Comparison of ENCODE assay signal across 23 mouse cellular contexts in genomic region chr13:111234573-111234972, GRCm38 (mm10). TPM values are rescaled to one million over a fixed set of nuclear protein-coding genes. Genes with fewer than 3 reads are reported as not detected.
DNase-seq lines count a peak whose midpoint lies in the region; ATAC-seq and TF ChIP-seq lines count a peak whose summit lies in the region.
"Had no signal": no experiment of that assay in that cellular context is flagged by ENCODE, and none has a peak within 500 bp of the region (broad histone marks: within the 10 kb centered on the region; RNA-seq: fewer than 3 reads in every experiment).

No protein-coding gene starts in this region.

- no peak for ATAC-seq in heart, embryonic 15.5 days (replicated peaks; ENCODE audit: insufficient number of reproducible peaks, insufficient read depth, low FRiP score, low read depth)
- ATAC-seq in stomach, embryonic 16.5 days (ENCODE audit: insufficient read depth, low FRiP score): no peak
- no peak for ATAC-seq in stomach, postnatal 0 days (ENCODE audit: low FRiP score, low TSS enrichment)
- ATAC-seq: activated CD4-positive, CD25-positive, alpha-beta regulatory T cell, adult 4 months; forebrain, embryonic 13.5 days; Patski had no signal

- no peak overlapping the region for H3K4me3 ChIP-seq in heart, embryonic 15.5 days
- no peak overlapping the region for H3K4me3 ChIP-seq in heart, adult 2 months
- no peak overlapping the region for H3K4me3 ChIP-seq in layer of hippocampus, adult 2 months
- H3K4me3 ChIP-seq in stomach, embryonic 16.5 days (replicated peaks; ENCODE audit: low read length): no peak overlapping the region
- no peak overlapping the region for H3K4me3 ChIP-seq in stomach, postnatal 0 days (ENCODE audit: low read depth, low read length)
- H3K4me3 ChIP-seq: forebrain, embryonic 13.5 days; heart, embryonic 10.5 days; neural tube, embryonic 13.5 days had no signal

- no peaks in the 10 kb centered on the region for H3K27me3 ChIP-seq in heart, embryonic 15.5 days
- H3K27me3 ChIP-seq in heart, adult 2 months (ENCODE audit: control insufficient read depth, insufficient read depth, low read length): no peaks in the 10 kb centered on the region
- no peaks in the 10 kb centered on the region for H3K27me3 ChIP-seq in stomach, embryonic 16.5 days (ENCODE audit: control insufficient read depth, insufficient read depth, low read length)
- no peaks in the 10 kb centered on the region for H3K27me3 ChIP-seq in stomach, postnatal 0 days (ENCODE audit: control insufficient read depth, insufficient read depth, low read length)
- H3K27me3 ChIP-seq: forebrain, embryonic 13.5 days; neural tube, embryonic 13.5 days; Patski had no signal

- H3K4me2 ChIP-seq in heart, embryonic 15.5 days: no peak overlapping the region
- H3K4me2 ChIP-seq in stomach, embryonic 16.5 days (ENCODE audit: low read depth, low read length): no peak overlapping the region
- no peak overlapping the region for H3K4me2 ChIP-seq in stomach, postnatal 0 days (replicated peaks; ENCODE audit: low read depth)
- H3K4me2 ChIP-seq: forebrain, embryonic 13.5 days; liver, embryonic 11.5 days; neural tube, embryonic 13.5 days had no signal

- H3K9me3 ChIP-seq in heart, embryonic 15.5 days (replicated peaks): no peaks in the 10 kb centered on the region
- H3K9me3 ChIP-seq in stomach, embryonic 16.5 days (replicated peaks; ENCODE audit: control insufficient read depth, low read length): 0 out of 2 replicates have a peak, but pooled peaks cover 3% of the 10 kb centered on the region
- no peaks in the 10 kb centered on the region for H3K9me3 ChIP-seq in stomach, postnatal 0 days (ENCODE audit: control insufficient read depth, low read length)
- H3K9me3 ChIP-seq: forebrain, embryonic 13.5 days; heart, embryonic 10.5 days; neural tube, embryonic 13.5 days had no signal

- H3K36me3 ChIP-seq in heart, embryonic 15.5 days: no peaks in the 10 kb centered on the region
- H3K36me3 ChIP-seq in heart, adult 2 months (ENCODE audit: control insufficient read depth, insufficient read depth, low read length): no peaks in the 10 kb centered on the region
- H3K36me3 ChIP-seq in stomach, embryonic 16.5 days (ENCODE audit: control insufficient read depth, insufficient read depth, low read length): no peaks in the 10 kb centered on the region
- H3K36me3 ChIP-seq in stomach, postnatal 0 days (ENCODE audit: control insufficient read depth, insufficient read depth, low read length): no peaks in the 10 kb centered on the region
- H3K36me3 ChIP-seq: heart, embryonic 10.5 days; neural tube, embryonic 13.5 days had no signal

- intact Hi-C loops in heart, adult 2 months (cut with DNase I): loop anchor here (10.0 kb wide), 1 partner anchor 360 kb away; no protein-coding TSS in a partner anchor

- 0 out of 2 replicates have a peak, but pooled peaks cover 8% of the 10 kb centered on the region for H3K4me1 ChIP-seq in heart, embryonic 15.5 days (replicated peaks)
- H3K4me1 ChIP-seq in heart, adult 2 months (ENCODE audit: control insufficient read depth, insufficient read depth, low read length): no peaks in the 10 kb centered on the region
- H3K4me1 ChIP-seq in stomach, embryonic 16.5 days (ENCODE audit: control insufficient read depth, insufficient read depth, low read length): peaks cover 12% of the 10 kb centered on the region; the same call in 1 of the 2 replicates
- no peaks in the 10 kb centered on the region for H3K4me1 ChIP-seq in stomach, postnatal 0 days (replicated peaks; ENCODE audit: control insufficient read depth, insufficient read depth)
- H3K4me1 ChIP-seq: neural tube, embryonic 13.5 days had no signal

- H3K27ac ChIP-seq in heart, embryonic 15.5 days: peak overlapping the region; percentile 38; the same call in 1 of the 2 replicates
- no peak overlapping the region for H3K27ac ChIP-seq in heart, adult 2 months
- peak overlapping the region; percentile 87 for H3K27ac ChIP-seq in layer of hippocampus, adult 2 months
- H3K27ac ChIP-seq in stomach, embryonic 16.5 days (ENCODE audit: low read length): peak overlapping the region; percentile 61; the same call in 1 of the 2 replicates
- no peak overlapping the region for H3K27ac ChIP-seq in stomach, postnatal 0 days (replicated peaks)
- H3K27ac ChIP-seq: forebrain, embryonic 13.5 days; heart, embryonic 10.5 days had no signal

- no peak for DNase-seq in heart, adult 2 months
- no peak for DNase-seq in layer of hippocampus, adult 2 months (ENCODE audit: low spot score in 2 of 2)
- DNase-seq in layer of hippocampus, adult 11-12 months (ENCODE audit: low spot score): no peak
- DNase-seq in stomach, postnatal 0 days (ENCODE audit: low spot score): no peak
- no peak for DNase-seq in testis, postnatal 14 days (ENCODE audit: low spot score)
- no peak for DNase-seq in right cerebral cortex, postnatal 36 days (ENCODE audit: low spot score in 2 of 2)
- DNase-seq: adrenal gland, postnatal 36 days; cerebellum, adult 2 months; gastrocnemius, postnatal 36 days; heart, postnatal 36 days; kidney, postnatal 25 days had no signal

- no peak overlapping the region for H3K9ac ChIP-seq in heart, embryonic 15.5 days
- H3K9ac ChIP-seq in heart, adult 2 months (ENCODE audit: low read depth, low read length): no peak overlapping the region
- H3K9ac ChIP-seq in stomach, embryonic 16.5 days (ENCODE audit: low read length): no peak overlapping the region
- H3K9ac ChIP-seq in stomach, postnatal 0 days (ENCODE audit: low read length): no peak overlapping the region
- H3K9ac ChIP-seq: forebrain, embryonic 13.5 days; neural tube, embryonic 13.5 days had no signal

- WGBS in heart, embryonic 15.5 days: 60% methylated on average over 3 of the region's 3 CpGs
- WGBS in heart, adult 2 months: 67% methylated on average over 3 of the region's 3 CpGs
- 43% methylated on average over 3 of the region's 3 CpGs for WGBS in stomach, embryonic 16.5 days
- 50% methylated on average over 3 of the region's 3 CpGs for WGBS in stomach, postnatal 0 days

- no peak for TF ChIP-seq CTCF in heart, adult 2 months (IDR thresholded peaks at IDR 0.05)
- TF ChIP-seq CTCF in layer of hippocampus, adult 2 months (conservative IDR thresholded peaks at IDR 0.05): no peak
- TF ChIP-seq CTCF in stomach, postnatal 0 days (IDR thresholded peaks at IDR 0.05; ENCODE audit: low read depth): no peak

- H3K79me2 ChIP-seq in heart, adult 2 months (replicated peaks; ENCODE audit: control insufficient read depth, insufficient read depth, low read length): no peaks in the 10 kb centered on the region

- TF ChIP-seq POLR2A in heart, adult 2 months (IDR thresholded peaks at IDR 0.05; ENCODE audit: insufficient read depth, low read depth, low read length): no peak

- TF ChIP-seq EP300 in heart, adult 2 months (IDR thresholded peaks at IDR 0.05; ENCODE audit: insufficient read depth, low read depth, low read length): no peak
- TF ChIP-seq EP300 in stomach, postnatal 0 days (optimal IDR thresholded peaks at IDR 0.05): no peak

RNA-seq across cellular contexts. Expression of gene Actbl2, which starts 20.2 kb away (rescaled TPM):
- not detected in 2 replicates for polyA plus RNA-seq in heart, embryonic 15.5 days (2015; fragmentation: Nextera tagmentation; extraction: Ambion mirVana)
- total RNA-seq in heart, adult 2 months (2021): not detected
- not detected in 2 replicates for polyA plus RNA-seq in heart, adult 2 months (2012; rRNA removed)
- total RNA-seq in layer of hippocampus, adult 2 months (2021): not detected
- polyA plus RNA-seq in stomach, embryonic 16.5 days (2015; fragmentation: Nextera tagmentation; extraction: Ambion mirVana): not detected in 2 replicates
- polyA plus RNA-seq in stomach, postnatal 0 days (2015; fragmentation: Nextera tagmentation; extraction: Ambion mirVana): not detected in 2 replicates
- total RNA-seq: common myeloid progenitor, adult 5-6 weeks; gastrocnemius, postnatal 36 days; heart, postnatal 36 days; layer of hippocampus, postnatal 14 days; left cerebral cortex, postnatal 25 days; monocyte, adult 5-6 weeks had no signal
- polyA plus RNA-seq: forebrain, embryonic 13.5 days; heart, embryonic 10.5 days; liver, embryonic 11.5 days; neural tube, embryonic 13.5 days; Patski had no signal

Comparison
In these comparisons a context has a peak if more than half of its experiments do, and no peak if none do; other contexts are left out.
1. H3K27ac ChIP-seq: peak in heart, embryonic 15.5 days (single experiment), layer of hippocampus, adult 2 months (single experiment) and stomach, embryonic 16.5 days (single experiment); none in heart, adult 2 months (single experiment) and stomach, postnatal 0 days (single experiment).